Mouse (Mus musculus) C2C12 (cell line): Measurements from ENCODE around the gene Rmi1. TPM values are rescaled to one million over a fixed set of nuclear protein-coding genes. Genes with fewer than 3 reads are reported as not detected.
A peak's percentile ranks its signal among the peaks of the same experiment; 100 is the strongest.
"Not testable (repeated sequence)": the region's sequence is repeated elsewhere in the genome, so short reads cannot be mapped to it uniquely, and the experiment has no call there.

Source experiments
- H3K27me3 ChIP-seq: one replicate; pipeline ENCODE4 v1.6.1; 2011; ENCODE audit not compliant: control insufficient read depth, insufficient read depth, insufficient read length
- H3K36me3 ChIP-seq: one replicate; pipeline ENCODE4 v1.6.1; 2011; ENCODE audit not compliant: control insufficient read depth, insufficient read depth
- H3K4me3 ChIP-seq: one replicate; pipeline ENCODE4 v1.5.1; 2011; ENCODE audit warnings: mild to moderate bottlenecking, control low read depth; ENCODE audit not compliant: poor library complexity, insufficient read depth, severe bottlenecking
- H3K79me2 ChIP-seq: one replicate; pipeline ENCODE4 v1.6.1; 2011; ENCODE audit not compliant: control insufficient read depth, insufficient read depth
- H3K79me3 ChIP-seq: one replicate; pipeline ENCODE4 v1.6.1; 2011; ENCODE audit warnings: low read depth, control low read depth
- H3ac ChIP-seq: one replicate; pipeline ENCODE3; 2011; ENCODE audit warnings: low read depth; ENCODE audit not compliant: control insufficient read depth, insufficient read length
- CEBPB ChIP-seq: IDR thresholded peaks from one replicate; pipeline ENCODE4 v1.6.1; 2011; ENCODE audit warnings: low read depth, mild to moderate bottlenecking, control low read depth, moderate library complexity
- CTCF ChIP-seq: IDR thresholded peaks from one replicate; pipeline ENCODE4 v1.5.1; 2011; ENCODE audit not compliant: control insufficient read depth, insufficient read depth, insufficient read length
- FOSL1 ChIP-seq: IDR thresholded peaks from one replicate; pipeline ENCODE4 v1.8.0; 2011; ENCODE audit warnings: mild to moderate bottlenecking, low read length; ENCODE audit not compliant: poor library complexity, insufficient read depth, severe bottlenecking
- MAX ChIP-seq: IDR thresholded peaks from one replicate; pipeline ENCODE4 v1.6.1; 2011; ENCODE audit warnings: mild to moderate bottlenecking, control low read depth
- MYOD1 ChIP-seq: IDR thresholded peaks from one replicate; pipeline ENCODE4 v1.6.1; 2011; ENCODE audit warnings: low read depth; ENCODE audit not compliant: control insufficient read depth, insufficient read length
- MYOG ChIP-seq: IDR thresholded peaks from one replicate; pipeline ENCODE4 v1.6.1; 2011; ENCODE audit not compliant: control insufficient read depth, insufficient read length; ENCODE audit errors: extremely low read depth
- USF1 ChIP-seq: IDR thresholded peaks from one replicate; pipeline ENCODE4 v1.6.1; 2011; ENCODE audit warnings: low read depth, mild to moderate bottlenecking, control low read depth, moderate library complexity
- polyA plus RNA-seq: library from polyadenylated mRNA; unstranded; fragments of >200 nt; fragmentation: generic; extraction: Trizol; gene quantifications from one replicate; pipeline ENCODE4 v1.2.1, GENCODE M21; 2012; ENCODE audit warnings: missing spikeins

Gene Rmi1
- polyA plus RNA-seq, 1 experiment, result 5.9 TPM

- H3K36me3 ChIP-seq, result peaks cover 59% of the 10 kb centered on the region
- peaks cover 7% of the 10 kb centered on the region for H3K79me3 ChIP-seq
- no peak overlapping the region for H3ac ChIP-seq
- H3K4me3 ChIP-seq, result no peak overlapping the region
- H3K27me3 ChIP-seq, result no peaks in the 10 kb centered on the region
- TF ChIP-seq FOSL1 (no peak), USF1 (no peak), CTCF (no peak), MAX (no peak)
- H3K79me2 ChIP-seq, result peaks cover 17% of the 10 kb centered on the region
These were observed 12.6 kb upstream of the Rmi1 start for GRCm38 (mm10) chr13:58389324-58389951.

- peaks cover 96% of the 10 kb centered on the region for H3K36me3 ChIP-seq
- not testable (repeated sequence) for H3K27me3 ChIP-seq, H3K4me3 ChIP-seq, H3ac ChIP-seq
- peaks cover 46% of the 10 kb centered on the region for H3K79me3 ChIP-seq
- H3K79me2 ChIP-seq, result peaks cover 66% of the 10 kb centered on the region
These were observed 7.7 kb upstream of the Rmi1 start for GRCm38 (mm10) chr13:58394392-58394791.

GRCm38 (mm10) chr13:58397651-58398050 is 4.4 kb upstream of the Rmi1 start:
- peaks cover 95% of the 10 kb centered on the region for H3K79me2 ChIP-seq
- H3K27me3 ChIP-seq, result no peaks in the 10 kb centered on the region
- H3ac ChIP-seq, result no peak overlapping the region
- H3K79me3 ChIP-seq, result peaks cover 65% of the 10 kb centered on the region
- no peak overlapping the region for H3K4me3 ChIP-seq
- peaks cover 78% of the 10 kb centered on the region for H3K36me3 ChIP-seq
- TF ChIP-seq CTCF (no peak), MYOD1 (no peak), CEBPB (no peak), MAX (no peak), FOSL1 (no peak), MYOG (no peak), USF1 (no peak)

- Histone ChIP-seq H3K79me2 (peaks cover 99% of the 10 kb centered on the region), H3K4me3 (peak overlapping the region; percentile 78), H3ac (peak overlapping the region; percentile 54), H3K36me3 (peaks cover 57% of the 10 kb centered on the region), H3K27me3 (no peaks in the 10 kb centered on the region), H3K79me3 (peaks cover 75% of the 10 kb centered on the region)
- TF ChIP-seq USF1, result no peak
These were observed 1.5 kb upstream of the Rmi1 start for GRCm38 (mm10) chr13:58400576-58400975.

- Histone ChIP-seq H3K27me3 (no peaks in the 10 kb centered on the region), H3K36me3 (peaks cover 55% of the 10 kb centered on the region), H3K79me3 (peaks cover 78% of the 10 kb centered on the region), H3K79me2 (peaks cover 99% of the 10 kb centered on the region), H3K4me3 (peak overlapping the region; percentile 78), H3ac (peak overlapping the region; percentile 92)
- TF ChIP-seq CTCF (no peak), CEBPB (no peak), MAX (peak; percentile 16), USF1 (no peak), MYOD1 (no peak), MYOG (no peak), FOSL1 (no peak)
These were observed 679 bp upstream of the Rmi1 start for GRCm38 (mm10) chr13:58401135-58402002.

- H3K36me3 ChIP-seq, result peaks cover 51% of the 10 kb centered on the region
- TF ChIP-seq MYOD1 (no peak), USF1 (no peak)
- H3K4me3 ChIP-seq, result peak overlapping the region; percentile 78
- H3ac ChIP-seq, result peak overlapping the region; percentile 69
- H3K79me2 ChIP-seq, result peaks cover 91% of the 10 kb centered on the region
- H3K79me3 ChIP-seq, result peaks cover 71% of the 10 kb centered on the region
- H3K27me3 ChIP-seq, result no peaks in the 10 kb centered on the region
These were observed 679 bp downstream of the Rmi1 start for GRCm38 (mm10) chr13:58402744-58403110.

- Histone ChIP-seq H3ac (peak within 1 kb of the TSS; percentile 92), H3K79me3 (peaks cover 66% of the 10 kb centered on the region), H3K4me3 (peak within 1 kb of the TSS; percentile 78), H3K79me2 (peaks cover 85% of the 10 kb centered on the region), H3K36me3 (peaks cover 46% of the 10 kb centered on the region)
- H3K27me3 ChIP-seq, result not testable (repeated sequence)
These were observed 1.2 kb downstream of the Rmi1 start, which contains the start of gene Hnrnpk for GRCm38 (mm10) chr13:58403243-58403642. Gene Hnrnpk, minus strand, starts transcription at chr13:58403343.
